Mouse (Mus musculus): ENCODE data around the gene Tcf20. TPM values are rescaled to one million over a fixed set of nuclear protein-coding genes. Genes with fewer than 3 reads are reported as not detected.

Gene Tcf20
- polyA plus RNA-seq, 1 experiment from 2014 or later = 7.2 TPM

DNA sequence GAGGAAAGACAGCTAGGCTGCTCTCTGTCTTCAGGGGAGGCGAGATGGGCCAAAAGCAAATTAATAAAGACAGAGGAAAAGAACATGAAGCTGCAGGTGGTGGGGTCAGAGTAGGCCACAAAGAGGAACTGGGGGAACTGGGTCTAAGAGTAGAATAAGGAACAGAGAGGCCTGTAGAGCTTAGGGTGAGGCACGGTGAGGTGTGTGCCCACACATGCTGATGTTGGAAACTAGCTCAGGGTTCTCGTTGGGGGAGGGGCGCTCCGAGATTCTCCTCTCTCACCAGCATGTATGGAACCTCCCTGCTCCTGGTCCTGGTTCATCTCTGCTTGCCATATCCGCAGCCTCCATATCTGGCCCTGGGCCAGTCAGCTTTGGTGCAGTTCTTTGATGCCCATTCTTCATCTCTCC, 11.1 kb upstream of the Tcf20 start:
- Histone ChIP-seq H3K27ac (ENCODE audit: low read length) (no peak overlapping the region), H3K4me1 (replicated peaks; ENCODE audit: control insufficient read depth, insufficient read depth, low read length) (no peaks in the 10 kb centered on the region), H3K4me3 (ENCODE audit: low read length) (no peak overlapping the region), H3K9ac (ENCODE audit: low read length) (no peak overlapping the region), H3K36me3 (ENCODE audit: control insufficient read depth, insufficient read depth, low read length) (no peaks in the 10 kb centered on the region), H3K4me2 (ENCODE audit: low read depth, low read length) (no peak overlapping the region), H3K27me3 (ENCODE audit: control insufficient read depth, insufficient read depth, low read depth, low read length) (no peaks in the 10 kb centered on the region), H3K9me3 (ENCODE audit: control insufficient read depth, low read length) (no peaks in the 10 kb centered on the region)
- ATAC-seq (ENCODE audit: low read depth) = no peak
- WGBS = 69% methylated on average over 6 of the region's 6 CpGs

- no peak overlapping the region for H3K27ac ChIP-seq (ENCODE audit: low read length)
- H3K36me3 ChIP-seq (ENCODE audit: control insufficient read depth, insufficient read depth, low read length) = no peaks in the 10 kb centered on the region
- H3K27me3 ChIP-seq (ENCODE audit: control insufficient read depth, insufficient read depth, low read depth, low read length) = no peaks in the 10 kb centered on the region
- no peak overlapping the region for H3K4me2 ChIP-seq (ENCODE audit: low read depth, low read length)
- no peak overlapping the region for H3K9ac ChIP-seq (ENCODE audit: low read length)
- no peaks in the 10 kb centered on the region for H3K4me1 ChIP-seq (replicated peaks; ENCODE audit: control insufficient read depth, insufficient read depth, low read length)
- no peak for ATAC-seq (ENCODE audit: low read depth)
- H3K4me3 ChIP-seq (ENCODE audit: low read length) = no peak overlapping the region
- H3K9me3 ChIP-seq (ENCODE audit: control insufficient read depth, low read length) = no peaks in the 10 kb centered on the region
Measured at GRCm38 (mm10) chr15:82996431-82996830, 8.8 kb upstream of the Tcf20 start.

- no peak overlapping the region for H3K27ac ChIP-seq (ENCODE audit: low read length)
- no peak overlapping the region for H3K4me3 ChIP-seq (ENCODE audit: low read length)
- no peaks in the 10 kb centered on the region for H3K36me3 ChIP-seq (ENCODE audit: control insufficient read depth, insufficient read depth, low read length)
- ATAC-seq (ENCODE audit: low read depth) = no peak
- H3K4me1 ChIP-seq (replicated peaks; ENCODE audit: control insufficient read depth, insufficient read depth, low read length) = no peaks in the 10 kb centered on the region
- H3K27me3 ChIP-seq (ENCODE audit: control insufficient read depth, insufficient read depth, low read depth, low read length) = no peaks in the 10 kb centered on the region
- H3K9ac ChIP-seq (ENCODE audit: low read length) = no peak overlapping the region
- WGBS = 51% methylated on average over 7 of the region's 7 CpGs
- no peaks in the 10 kb centered on the region for H3K9me3 ChIP-seq (ENCODE audit: control insufficient read depth, low read length)
- no peak overlapping the region for H3K4me2 ChIP-seq (ENCODE audit: low read depth, low read length)
Measured at GRCm38 (mm10) chr15:82995239-82995638, 7.6 kb upstream of the Tcf20 start.

- no peak overlapping the region for H3K27ac ChIP-seq (ENCODE audit: low read length)
- no peaks in the 10 kb centered on the region for H3K27me3 ChIP-seq (ENCODE audit: control insufficient read depth, insufficient read depth, low read depth, low read length)
- no peaks in the 10 kb centered on the region for H3K9me3 ChIP-seq (ENCODE audit: control insufficient read depth, low read length)
- H3K9ac ChIP-seq (ENCODE audit: low read length) = no peak overlapping the region
- H3K4me3 ChIP-seq (ENCODE audit: low read length) = no peak overlapping the region
- no peak overlapping the region for H3K4me2 ChIP-seq (ENCODE audit: low read depth, low read length)
- no peak for ATAC-seq (ENCODE audit: low read depth)
- WGBS = 64% methylated on average over 9 of the region's 9 CpGs
- 0 out of 2 replicates have a peak, but pooled peaks cover 3% of the 10 kb centered on the region for H3K4me1 ChIP-seq (replicated peaks; ENCODE audit: control insufficient read depth, insufficient read depth, low read length)
- no peaks in the 10 kb centered on the region for H3K36me3 ChIP-seq (ENCODE audit: control insufficient read depth, insufficient read depth, low read length)
Measured at GRCm38 (mm10) chr15:82992911-82993310, 5.2 kb upstream of the Tcf20 start.

- peaks cover 8% of the 10 kb centered on the region for H3K4me1 ChIP-seq (replicated peaks; ENCODE audit: control insufficient read depth, insufficient read depth, low read length)
- H3K36me3 ChIP-seq (ENCODE audit: control insufficient read depth, insufficient read depth, low read length) = no peaks in the 10 kb centered on the region
- no peak overlapping the region for H3K4me2 ChIP-seq (ENCODE audit: low read depth, low read length)
- no peak overlapping the region for H3K4me3 ChIP-seq (ENCODE audit: low read length)
- no peaks in the 10 kb centered on the region for H3K9me3 ChIP-seq (ENCODE audit: control insufficient read depth, low read length)
- no peak overlapping the region for H3K9ac ChIP-seq (ENCODE audit: low read length)
- WGBS = 77% methylated on average over 13 of the region's 13 CpGs
- H3K27me3 ChIP-seq (ENCODE audit: control insufficient read depth, insufficient read depth, low read depth, low read length) = 0 out of 2 replicates have a peak, but pooled peaks cover 2% of the 10 kb centered on the region
- ATAC-seq (ENCODE audit: low read depth) = no peak
- H3K27ac ChIP-seq (ENCODE audit: low read length) = no peak overlapping the region
Measured at GRCm38 (mm10) chr15:82992079-82992783, 4.6 kb upstream of the Tcf20 start.

DNA sequence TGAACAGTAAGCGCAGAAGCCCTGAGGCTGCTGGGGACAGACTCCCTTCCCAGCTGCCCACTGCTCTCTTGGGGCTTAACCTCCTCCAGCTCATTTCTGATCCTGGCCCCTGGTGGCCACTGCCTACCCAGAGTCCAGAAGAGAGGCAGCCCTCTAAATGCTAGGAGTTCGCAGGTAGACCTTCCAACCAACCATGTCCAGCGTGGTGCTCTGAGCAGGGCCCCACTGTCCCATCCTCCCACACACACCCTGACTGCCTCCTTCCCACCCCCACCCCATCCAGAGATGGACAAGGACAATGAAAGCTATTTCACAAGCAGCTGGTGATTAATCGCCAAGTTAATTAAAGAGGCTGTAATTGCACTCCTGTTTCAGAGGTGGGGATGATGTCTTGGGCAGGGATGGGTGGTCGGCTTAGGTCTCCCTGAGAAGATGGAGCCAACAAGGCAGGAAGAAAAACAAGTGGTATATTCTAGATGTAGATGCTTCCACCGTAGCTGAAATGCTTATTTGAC, 1.6 kb upstream of the Tcf20 start:
- Histone ChIP-seq H3K27me3 (ENCODE audit: control insufficient read depth, insufficient read depth, low read depth, low read length) (peaks cover 14% of the 10 kb centered on the region; the same call in 1 of the 2 replicates), H3K27ac (ENCODE audit: low read length) (no peak overlapping the region), H3K4me2 (ENCODE audit: low read depth, low read length) (no peak overlapping the region), H3K36me3 (ENCODE audit: control insufficient read depth, insufficient read depth, low read length) (no peaks in the 10 kb centered on the region), H3K4me3 (ENCODE audit: low read length) (no peak overlapping the region), H3K9ac (ENCODE audit: low read length) (no peak overlapping the region), H3K4me1 (replicated peaks; ENCODE audit: control insufficient read depth, insufficient read depth, low read length) (peaks cover 12% of the 10 kb centered on the region), H3K9me3 (ENCODE audit: control insufficient read depth, low read length) (no peaks in the 10 kb centered on the region)
- 75% methylated on average over 6 of the region's 6 CpGs for WGBS
- ATAC-seq (ENCODE audit: low read depth) = no peak

- H3K9ac ChIP-seq (ENCODE audit: low read length) = peak overlapping the region; percentile 55
- no peaks in the 10 kb centered on the region for H3K9me3 ChIP-seq (ENCODE audit: control insufficient read depth, low read length)
- no peak overlapping the region for H3K27ac ChIP-seq (ENCODE audit: low read length)
- peak overlapping the region; percentile 47 for H3K4me3 ChIP-seq (ENCODE audit: low read length)
- peaks cover 24% of the 10 kb centered on the region for H3K4me1 ChIP-seq (replicated peaks; ENCODE audit: control insufficient read depth, insufficient read depth, low read length)
- peak overlapping the region; percentile 90 for H3K4me2 ChIP-seq (ENCODE audit: low read depth, low read length)
- 1% methylated on average over 37 of the region's 38 CpGs for WGBS
- no peaks in the 10 kb centered on the region for H3K36me3 ChIP-seq (ENCODE audit: control insufficient read depth, insufficient read depth, low read length)
- ATAC-seq (ENCODE audit: low read depth) = no peak
- H3K27me3 ChIP-seq (ENCODE audit: control insufficient read depth, insufficient read depth, low read depth, low read length) = peaks cover 14% of the 10 kb centered on the region; the same call in 1 of the 2 replicates
Measured at GRCm38 (mm10) chr15:82987014-82987731, 499 bp downstream of the Tcf20 start.

GRCm38 (mm10) chr15:82984574-82984973, 3.1 kb downstream of the Tcf20 start:
- 66% methylated on average over 7 of the region's 7 CpGs for WGBS
- H3K27me3 ChIP-seq (ENCODE audit: control insufficient read depth, insufficient read depth, low read depth, low read length) = peaks cover 14% of the 10 kb centered on the region; the same call in 1 of the 2 replicates
- H3K27ac ChIP-seq (ENCODE audit: low read length) = no peak overlapping the region
- H3K36me3 ChIP-seq (ENCODE audit: control insufficient read depth, insufficient read depth, low read length) = no peaks in the 10 kb centered on the region
- no peak overlapping the region for H3K9ac ChIP-seq (ENCODE audit: low read length)
- no peak overlapping the region for H3K4me3 ChIP-seq (ENCODE audit: low read length)
- ATAC-seq (ENCODE audit: low read depth) = no peak
- peaks cover 33% of the 10 kb centered on the region for H3K4me1 ChIP-seq (replicated peaks; ENCODE audit: control insufficient read depth, insufficient read depth, low read length)
- no peak overlapping the region for H3K4me2 ChIP-seq (ENCODE audit: low read depth, low read length)
- no peaks in the 10 kb centered on the region for H3K9me3 ChIP-seq (ENCODE audit: control insufficient read depth, low read length)

- 49% methylated on average over 4 of the region's 4 CpGs for WGBS
- no peak for ATAC-seq (ENCODE audit: low read depth)
- H3K27ac ChIP-seq (ENCODE audit: low read length) = no peak overlapping the region
- peaks cover 33% of the 10 kb centered on the region for H3K4me1 ChIP-seq (replicated peaks; ENCODE audit: control insufficient read depth, insufficient read depth, low read length)
- no peak overlapping the region for H3K9ac ChIP-seq (ENCODE audit: low read length)
- H3K36me3 ChIP-seq (ENCODE audit: control insufficient read depth, insufficient read depth, low read length) = no peaks in the 10 kb centered on the region
- no peaks in the 10 kb centered on the region for H3K9me3 ChIP-seq (ENCODE audit: control insufficient read depth, low read length)
- H3K4me3 ChIP-seq (ENCODE audit: low read length) = no peak overlapping the region
- H3K27me3 ChIP-seq (ENCODE audit: control insufficient read depth, insufficient read depth, low read depth, low read length) = peaks cover 14% of the 10 kb centered on the region; the same call in 1 of the 2 replicates
- no peak overlapping the region for H3K4me2 ChIP-seq (ENCODE audit: low read depth, low read length)
Measured at GRCm38 (mm10) chr15:82984097-82984496, 3.6 kb downstream of the Tcf20 start.
